In genomic region chr15:26639726-26640125, GRCm38 (mm10) we compare ENCODE assay signal across 12 mouse cellular contexts.
DNase-seq lines count a peak whose midpoint lies in the region; TF ChIP-seq lines count a peak whose summit lies in the region.
"Had no signal": no experiment of that assay in that cellular context is flagged by ENCODE, and none has a peak within 500 bp of the region (broad histone marks: within the 10 kb centered on the region; RNA-seq: fewer than 3 reads in every experiment).

No protein-coding gene starts in this region.

- intact Hi-C loops in gastrocnemius, adult 2 months (cut with DNase I), result loop anchor here (5.0 kb wide), 1 partner anchor 258 kb away; the partner anchor contains the start of gene Fbxl7
- intact Hi-C loops in gastrocnemius, postnatal 36 days (cut with DNase I), result loop anchor here (10.0 kb wide), 1 partner anchor 255 kb away; the partner anchor contains the start of gene Fbxl7
- intact Hi-C loops in left cerebral cortex, adult 2 months (cut with DNase I), result loop anchor here (5.0 kb wide), 1 partner anchor 593 kb away; no protein-coding TSS in a partner anchor
- intact Hi-C loops in left cerebral cortex, postnatal 36 days (cut with DNase I), result loop anchor here (5.0 to 10.0 kb wide), 2 partner anchors 255 to 553 kb away; partner anchors contain the start of gene Fbxl7

- TF ChIP-seq POLR2A in brain, embryonic 14.5 days (IDR thresholded peaks at IDR 0.05; ENCODE audit: borderline replicate concordance, extremely low read depth, insufficient read depth, insufficient read length, poor library complexity, severe bottlenecking), result no peak

- no peak for DNase-seq in gastrocnemius, adult 2 months
- no peak for DNase-seq in gastrocnemius, postnatal 36 days
- DNase-seq in left cerebral cortex, adult 2 months (ENCODE audit: extremely low spot score in 1 of 2, low spot score in 2 of 2), result no peak
- no peak for DNase-seq in left cerebral cortex, postnatal 36 days (ENCODE audit: low spot score in 2 of 2)
- DNase-seq in ES-CJ7 (ENCODE audit: low read depth, low spot score), result peak; percentile 27
- peak; percentile 61 for DNase-seq in brain, embryonic 14.5 days (ENCODE audit: low read depth)
- no peak for DNase-seq in ovary, postnatal 36 days (ENCODE audit: low spot score)
- DNase-seq: adrenal gland, postnatal 25 days; cerebellum, adult 8-10 months; right cerebral cortex, postnatal 14 days had no signal

- peak; percentile 58 for TF ChIP-seq CTCF in gastrocnemius, adult 2 months (IDR thresholded peaks at IDR 0.05)
- TF ChIP-seq CTCF in left cerebral cortex, adult 2 months (IDR thresholded peaks at IDR 0.05), result peak; percentile 69
- peak; percentile 39; the same call in 1 of the 2 replicates for TF ChIP-seq CTCF in brain, embryonic 14.5 days (IDR thresholded peaks at IDR 0.05; ENCODE audit: borderline replicate concordance, extremely low read depth, insufficient read depth, insufficient read length)

- no peak overlapping the region for H3K27ac ChIP-seq in gastrocnemius, adult 2 months
- H3K27ac ChIP-seq in left cerebral cortex, adult 2 months, result no peak overlapping the region
- H3K27ac ChIP-seq: limb, embryonic 15.5 days had no signal

- H3K4me3 ChIP-seq in gastrocnemius, adult 2 months, result no peak overlapping the region
- H3K4me3 ChIP-seq in left cerebral cortex, adult 2 months, result no peak overlapping the region
- H3K4me3 ChIP-seq: limb, embryonic 15.5 days; megakaryocyte, embryonic 14.5 days had no signal

Comparison
In these comparisons a context has a peak if more than half of its experiments do, and no peak if none do; other contexts are left out.
1. DNase-seq: peak in ES-CJ7 (single experiment) and brain, embryonic 14.5 days (single experiment); none in gastrocnemius, adult 2 months (single experiment), gastrocnemius, postnatal 36 days (0 of 2), left cerebral cortex, adult 2 months (0 of 2), left cerebral cortex, postnatal 36 days (0 of 2) and ovary, postnatal 36 days (single experiment).
2. Peak in every context shown above with its lines, with median percentiles within 50 percentile points of each other: CTCF ChIP-seq.